Mouse (Mus musculus): ENCODE measurements at regions not wholly inside any gene's neighbourhood (a gene's known extent, or its start where the extent isn't known, plus 50 kb on each side); places are given as distances from the start of the nearest gene placed in this dataset.

DNA sequence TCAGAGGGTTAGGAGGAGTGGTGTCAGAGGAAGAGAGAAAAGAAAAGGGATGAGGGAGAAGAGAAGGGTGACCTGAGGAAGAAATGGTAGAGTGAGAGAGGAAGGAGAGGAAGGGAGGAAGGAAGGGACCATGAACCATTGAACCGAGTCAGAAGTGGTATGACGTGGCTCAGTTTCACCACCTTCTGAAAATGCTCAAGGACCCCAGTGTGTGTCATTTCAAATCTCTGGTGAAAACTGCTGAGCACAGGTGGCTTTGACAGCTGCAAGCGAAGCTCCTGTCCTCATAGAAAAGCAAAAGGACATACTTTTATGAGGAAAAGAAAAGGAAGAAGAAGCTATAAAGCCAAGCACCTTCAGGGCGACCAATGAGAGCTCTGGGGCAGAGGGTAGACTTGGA, 214.3 kb downstream of the Gm9195 start:
- Histone ChIP-seq H3K9me3 (replicated peaks; ENCODE audit: low read length) (no peaks in the 10 kb centered on the region), H3K36me3 (ENCODE audit: insufficient read depth, low read length) (no peaks in the 10 kb centered on the region), H3K4me1 (replicated peaks; ENCODE audit: insufficient read depth, low read length) (no peaks in the 10 kb centered on the region), H3K27ac (no peak overlapping the region), H3K4me3 (replicated peaks; ENCODE audit: low read depth, low read length) (no peak overlapping the region), H3K4me2 (ENCODE audit: low read length) (no peak overlapping the region), H3K27me3 (ENCODE audit: insufficient read depth, low read length) (no peaks in the 10 kb centered on the region), H3K9ac (ENCODE audit: low read depth, low read length) (no peak overlapping the region)
- 79% methylated on average over 4 of the region's 4 CpGs for WGBS
- ATAC-seq (replicated peaks; ENCODE audit: low FRiP score, low read depth): no peak
- DNase-seq (ENCODE audit: low spot score): no peak
- TF ChIP-seq CTCF (IDR thresholded peaks at IDR 0.05; ENCODE audit: low read depth): no peak

DNA sequence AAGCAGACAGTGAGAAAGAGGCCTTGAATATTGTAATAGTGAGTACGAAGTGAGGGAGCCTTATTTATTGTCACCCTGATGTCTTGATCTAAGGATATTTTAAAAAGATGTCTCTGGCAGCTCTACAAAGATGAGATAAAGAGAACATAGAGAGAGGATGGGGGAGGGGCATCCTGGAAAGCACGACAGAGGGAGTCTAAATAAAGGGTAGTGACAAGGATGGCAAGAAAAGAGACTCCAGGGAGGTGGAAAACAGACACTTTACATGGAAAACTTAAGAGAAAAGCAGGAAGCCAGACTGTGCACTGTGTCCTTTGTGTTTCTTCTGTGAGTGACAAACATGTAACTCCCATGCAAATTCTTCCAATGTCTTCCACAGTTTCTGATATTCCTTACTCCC, 232.4 kb downstream of the Gm9195 start:
- Histone ChIP-seq H3K4me1 (replicated peaks; ENCODE audit: insufficient read depth, low read length) (no peaks in the 10 kb centered on the region), H3K4me3 (replicated peaks; ENCODE audit: low read depth, low read length) (no peak overlapping the region), H3K27me3 (ENCODE audit: insufficient read depth, low read length) (no peaks in the 10 kb centered on the region), H3K4me2 (ENCODE audit: low read length) (no peak overlapping the region), H3K27ac (no peak overlapping the region), H3K9me3 (replicated peaks; ENCODE audit: low read length) (no peaks in the 10 kb centered on the region), H3K36me3 (ENCODE audit: insufficient read depth, low read length) (no peaks in the 10 kb centered on the region), H3K9ac (ENCODE audit: low read depth, low read length) (no peak overlapping the region)
- TF ChIP-seq CTCF (IDR thresholded peaks at IDR 0.05; ENCODE audit: low read depth): no peak
- no peak for DNase-seq (ENCODE audit: low spot score)
- 38% methylated on average over 2 of the region's 2 CpGs for WGBS
- no peak for ATAC-seq (replicated peaks; ENCODE audit: low FRiP score, low read depth)

DNA sequence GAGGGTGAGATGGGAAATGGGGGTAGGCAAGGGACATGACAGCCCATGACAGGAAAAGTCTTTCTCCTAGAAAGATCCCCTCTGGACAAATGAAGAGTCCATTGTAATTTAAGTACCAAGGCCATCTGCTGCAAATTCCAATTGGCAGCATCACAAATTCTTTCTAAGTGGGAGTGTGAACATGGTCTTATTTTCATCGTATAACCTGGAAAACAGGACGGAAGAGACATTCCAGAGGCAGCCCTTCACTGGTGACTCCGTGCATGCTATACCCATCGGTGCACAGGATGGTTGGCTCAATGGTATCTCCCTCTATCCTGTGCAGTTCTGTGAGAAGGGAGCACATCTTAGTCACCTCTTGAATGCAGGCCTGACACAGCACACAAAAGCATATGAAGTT, 249.8 kb downstream of the Gm9195 start:
- no peaks in the 10 kb centered on the region for H3K9me3 ChIP-seq (replicated peaks; ENCODE audit: low read length)

DNA sequence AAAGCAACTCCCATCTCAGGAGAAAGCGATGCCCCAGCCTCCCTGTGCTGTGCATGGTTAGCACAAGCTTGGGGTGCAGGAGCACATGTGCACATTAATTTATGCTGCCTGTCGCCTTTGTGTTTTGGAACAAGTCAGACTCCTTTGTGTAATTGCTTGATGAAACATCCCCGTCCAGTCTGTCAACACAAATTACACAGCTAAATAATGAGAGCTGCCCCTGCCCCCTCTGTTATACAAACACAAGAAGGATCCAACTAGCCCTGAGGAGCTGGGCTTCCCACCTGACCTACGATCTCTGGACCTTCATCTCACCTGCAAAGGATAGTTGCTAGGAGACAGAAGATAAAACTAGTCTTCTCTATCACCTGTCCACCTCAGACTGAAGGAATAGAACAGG, 251.4 kb downstream of the Gm9195 start:
- Histone ChIP-seq H3K9me3 (replicated peaks; ENCODE audit: low read length) (no peaks in the 10 kb centered on the region), H3K27me3 (ENCODE audit: insufficient read depth, low read length) (no peaks in the 10 kb centered on the region), H3K4me1 (replicated peaks; ENCODE audit: insufficient read depth, low read length) (no peaks in the 10 kb centered on the region), H3K27ac (no peak overlapping the region), H3K4me2 (ENCODE audit: low read length) (no peak overlapping the region), H3K9ac (ENCODE audit: low read depth, low read length) (no peak overlapping the region), H3K36me3 (ENCODE audit: insufficient read depth, low read length) (no peaks in the 10 kb centered on the region), H3K4me3 (replicated peaks; ENCODE audit: low read depth, low read length) (no peak overlapping the region)
- no peak for TF ChIP-seq CTCF (IDR thresholded peaks at IDR 0.05; ENCODE audit: low read depth)
- WGBS: 27% methylated on average over 4 of the region's 4 CpGs
- ATAC-seq (replicated peaks; ENCODE audit: low FRiP score, low read depth) (no peak), DNase-seq (ENCODE audit: low spot score) (peak; percentile 40)

More for the DNA sequence above, 249.8 kb downstream of the Gm9195 start:
- H3K4me3 ChIP-seq (replicated peaks; ENCODE audit: low read depth, low read length): no peak overlapping the region
- no peaks in the 10 kb centered on the region for H3K4me1 ChIP-seq (replicated peaks; ENCODE audit: insufficient read depth, low read length)
- no peak overlapping the region for H3K9ac ChIP-seq (ENCODE audit: low read depth, low read length)
- H3K27me3 ChIP-seq (ENCODE audit: insufficient read depth, low read length): no peaks in the 10 kb centered on the region
- peak; percentile 12 for DNase-seq (ENCODE audit: low spot score)
- ATAC-seq (replicated peaks; ENCODE audit: low FRiP score, low read depth): no peak
- H3K27ac ChIP-seq: no peak overlapping the region
- no peaks in the 10 kb centered on the region for H3K36me3 ChIP-seq (ENCODE audit: insufficient read depth, low read length)
- no peak overlapping the region for H3K4me2 ChIP-seq (ENCODE audit: low read length)
- no peak for TF ChIP-seq CTCF (IDR thresholded peaks at IDR 0.05; ENCODE audit: low read depth)
- 63% methylated on average over 4 of the region's 4 CpGs for WGBS

DNA sequence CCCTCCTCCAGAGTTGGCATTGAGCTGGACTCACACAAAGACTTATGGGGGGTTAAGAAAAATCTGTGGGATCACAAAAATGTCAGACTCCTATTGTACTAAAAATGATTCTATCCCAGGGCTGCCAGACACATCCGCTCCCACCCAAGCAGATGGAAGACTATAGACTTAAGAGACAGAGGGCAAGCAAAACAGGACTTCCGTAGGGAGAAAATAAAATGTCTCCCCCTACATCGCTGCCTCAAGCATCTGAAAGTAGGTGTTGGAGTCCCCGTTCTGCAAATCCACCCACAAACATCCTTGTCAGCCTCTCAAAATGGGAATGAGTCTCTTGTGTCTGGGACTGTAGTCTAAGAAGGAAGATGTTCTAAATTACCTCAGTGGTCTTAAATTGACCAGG, 253.3 kb downstream of the Gm9195 start:
- Histone ChIP-seq H3K4me3 (replicated peaks; ENCODE audit: low read depth, low read length) (no peak overlapping the region), H3K4me2 (ENCODE audit: low read length) (no peak overlapping the region), H3K27ac (no peak overlapping the region), H3K9ac (ENCODE audit: low read depth, low read length) (no peak overlapping the region), H3K9me3 (replicated peaks; ENCODE audit: low read length) (no peaks in the 10 kb centered on the region), H3K36me3 (ENCODE audit: insufficient read depth, low read length) (no peaks in the 10 kb centered on the region), H3K27me3 (ENCODE audit: insufficient read depth, low read length) (no peaks in the 10 kb centered on the region), H3K4me1 (replicated peaks; ENCODE audit: insufficient read depth, low read length) (no peaks in the 10 kb centered on the region)
- WGBS: 92% methylated on average over 4 of the region's 4 CpGs
- no peak for DNase-seq (ENCODE audit: low spot score)
- no peak for TF ChIP-seq CTCF (IDR thresholded peaks at IDR 0.05; ENCODE audit: low read depth)
- no peak for ATAC-seq (replicated peaks; ENCODE audit: low FRiP score, low read depth)

DNA sequence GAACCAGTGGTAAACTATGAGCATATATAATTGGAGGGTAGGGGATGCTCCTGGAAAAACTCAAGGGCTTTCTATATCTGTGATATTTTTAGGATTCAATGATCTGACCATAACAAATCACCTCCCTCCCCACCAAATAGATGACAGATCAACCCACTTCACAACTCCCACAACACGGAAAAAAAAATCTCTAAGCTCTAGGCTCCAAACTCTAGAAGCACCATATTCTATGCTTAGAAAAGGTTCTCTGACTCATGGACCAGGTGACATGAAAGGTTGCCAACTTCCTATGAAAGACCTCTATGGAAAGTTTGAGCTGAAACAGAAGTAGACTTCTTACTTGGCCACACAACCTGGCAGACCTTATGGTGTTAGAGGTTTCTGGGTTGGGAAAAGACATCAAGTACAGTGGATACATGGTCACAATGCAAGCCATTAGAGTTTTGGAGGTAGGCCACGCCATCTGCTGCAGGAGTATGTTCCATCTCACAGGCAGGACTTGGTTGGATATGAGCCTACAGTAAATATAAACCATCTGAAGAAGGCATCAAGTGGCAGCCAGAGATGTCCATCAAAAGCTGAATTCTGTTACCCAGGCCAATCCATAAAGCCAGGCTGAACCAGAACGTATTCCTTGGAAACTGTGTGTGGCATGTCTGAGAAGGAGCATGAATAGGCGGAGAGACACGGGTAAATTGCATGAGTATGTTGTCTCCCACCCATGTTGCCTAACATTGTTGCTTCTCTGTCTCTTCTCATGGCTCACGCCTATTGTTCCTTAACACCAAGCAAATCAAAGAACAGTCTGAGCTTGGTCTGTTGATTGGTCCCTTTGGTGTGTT, 257.2 kb downstream of the Gm9195 start:
- no peak for TF ChIP-seq CTCF (IDR thresholded peaks at IDR 0.05; ENCODE audit: low read depth)
- no peak for DNase-seq (ENCODE audit: low spot score)

More for the DNA sequence above, 257.2 kb downstream of the Gm9195 start:
- no peaks in the 10 kb centered on the region for H3K9me3 ChIP-seq (replicated peaks; ENCODE audit: low read length)
- no peaks in the 10 kb centered on the region for H3K36me3 ChIP-seq (ENCODE audit: insufficient read depth, low read length)
- no peak overlapping the region for H3K9ac ChIP-seq (ENCODE audit: low read depth, low read length)
- no peaks in the 10 kb centered on the region for H3K27me3 ChIP-seq (ENCODE audit: insufficient read depth, low read length)
- no peak for ATAC-seq (replicated peaks; ENCODE audit: low FRiP score, low read depth)
- H3K4me2 ChIP-seq (ENCODE audit: low read length): no peak overlapping the region
- H3K27ac ChIP-seq: no peak overlapping the region
- no peak overlapping the region for H3K4me3 ChIP-seq (replicated peaks; ENCODE audit: low read depth, low read length)
- 86% methylated on average over 6 of the region's 6 CpGs for WGBS
- no peaks in the 10 kb centered on the region for H3K4me1 ChIP-seq (replicated peaks; ENCODE audit: insufficient read depth, low read length)

Data from kidney, postnatal 0 days (tissue).